Mouse (Mus musculus) stomach, embryonic 15.5 days (tissue): ENCODE results near the gene Foxq1. TPM values are rescaled to one million over a fixed set of nuclear protein-coding genes. Genes with fewer than 3 reads are reported as not detected.
A peak's percentile ranks its signal among the peaks of the same experiment; 100 is the strongest.

ENCODE experiments used
- ATAC-seq: fragments of 200-750 bp; cut with Nextera tagmentation; 2 replicates; pipeline ENCODE4 v1.8.0; 2017; ENCODE audit warnings: low read depth, moderate number of reproducible peaks, moderate TSS enrichment; ENCODE audit not compliant: insufficient read depth, low FRiP score
- H3K27ac ChIP-seq: fragments of 300-500 bp; sonication (generic); 2 replicates; pipeline ENCODE4 v1.5.1; 2015; ENCODE audit warnings: mild to moderate bottlenecking, inconsistent platforms
- H3K27me3 ChIP-seq: fragments of 300-500 bp; sonication (generic); replicated peaks from 2 replicates; pipeline ENCODE4 v1.6.1; 2015; ENCODE audit warnings: inconsistent platforms
- H3K36me3 ChIP-seq: fragments of 300-500 bp; sonication (generic); 2 replicates; pipeline ENCODE4 v1.6.1; 2015; ENCODE audit warnings: inconsistent platforms
- H3K4me1 ChIP-seq: fragments of 300-500 bp; sonication (generic); 2 replicates; pipeline ENCODE4 v1.6.1; 2015; ENCODE audit warnings: inconsistent platforms
- H3K4me2 ChIP-seq: fragments of 300-500 bp; sonication (generic); 2 replicates; pipeline ENCODE4 v1.6.1; 2015; ENCODE audit warnings: mild to moderate bottlenecking, inconsistent platforms
- H3K4me3 ChIP-seq: fragments of 300-500 bp; sonication (generic); replicated peaks from 2 replicates; pipeline ENCODE4 v1.5.1; 2015; ENCODE audit warnings: inconsistent platforms
- H3K9ac ChIP-seq: fragments of 300-500 bp; sonication (generic); 2 replicates; pipeline ENCODE4 v1.6.1; 2015; ENCODE audit warnings: inconsistent platforms
- H3K9me3 ChIP-seq: fragments of 300-500 bp; sonication (generic); 2 replicates; pipeline ENCODE4 v1.6.1; 2016; ENCODE audit warnings: inconsistent platforms
- WGBS: fragments of 180-500 bp; shearing (Covaris S2); methylation state at CpG from one replicate; pipeline ENCODE4 v1.1.7; 2015; 5-methylcytosine and 5-hydroxymethylcytosine counted together
- polyA plus RNA-seq: library from polyadenylated mRNA; unstranded; fragments of >200 nt; fragmentation: Nextera tagmentation; extraction: Ambion mirVana; gene quantifications from 2 replicates; pipeline ENCODE4 v1.2.1, GENCODE M21; 2015

Foxq1 gene
- polyA plus RNA-seq, 1 experiment from 2014 or later, result 16.7 TPM

DNA sequence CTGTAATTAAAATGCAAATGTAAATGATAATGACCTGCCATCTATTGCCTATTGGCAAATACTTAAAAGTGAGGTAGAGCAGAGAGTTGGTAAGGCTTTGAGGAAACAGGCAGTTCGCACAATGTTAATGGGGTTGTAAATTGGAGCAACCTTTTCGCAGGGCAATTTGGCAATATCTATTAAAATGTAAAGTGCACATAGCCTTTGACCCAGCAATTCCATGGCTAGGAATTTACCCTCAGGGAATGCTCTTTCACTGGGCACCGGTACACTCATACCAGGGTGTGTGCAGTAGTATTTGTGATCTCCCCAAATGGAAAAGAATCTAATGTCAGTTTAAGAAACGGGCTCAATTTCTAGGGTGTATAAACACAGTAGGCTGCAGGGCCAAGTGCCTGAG is 20.8 kb downstream of the Foxq1 start:
- Histone ChIP-seq H3K9ac (no peak overlapping the region), H3K4me3 (no peak overlapping the region), H3K27ac (no peak overlapping the region), H3K4me2 (no peak overlapping the region), H3K9me3 (no peaks in the 10 kb centered on the region), H3K27me3 (no peaks in the 10 kb centered on the region), H3K4me1 (no peaks in the 10 kb centered on the region), H3K36me3 (no peaks in the 10 kb centered on the region)
- 71% methylated on average over 4 of the region's 4 CpGs for WGBS
- no peak for ATAC-seq

DNA sequence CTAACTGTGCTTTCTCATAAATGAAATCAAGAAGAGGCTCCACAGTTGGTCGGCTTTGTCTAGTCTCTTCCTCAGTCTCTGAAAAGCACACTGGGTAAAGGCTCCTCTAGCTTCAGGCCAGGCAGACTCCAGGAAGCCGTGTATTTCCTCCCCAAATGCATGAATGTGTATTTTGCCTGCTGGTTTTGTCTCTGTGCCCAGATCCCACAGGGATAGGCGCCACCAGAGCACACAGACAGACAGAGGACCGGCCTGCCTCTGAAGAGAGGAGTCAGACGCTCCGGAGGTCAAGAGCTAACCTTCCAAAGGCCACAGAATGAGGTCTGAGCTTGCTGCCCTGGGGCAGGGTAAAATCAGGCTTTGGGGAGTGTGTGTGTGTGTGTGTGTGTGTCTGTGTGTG is 21.6 kb downstream of the Foxq1 start:
- no peak; the same call in 1 of the 2 replicates for ATAC-seq
- 41% methylated on average over 6 of the region's 6 CpGs for WGBS
- no peak overlapping the region for H3K4me2 ChIP-seq
- H3K4me3 ChIP-seq, result no peak overlapping the region
- H3K9ac ChIP-seq, result no peak overlapping the region
- H3K4me1 ChIP-seq, result no peaks in the 10 kb centered on the region
- no peaks in the 10 kb centered on the region for H3K36me3 ChIP-seq
- H3K27me3 ChIP-seq, result no peaks in the 10 kb centered on the region
- no peaks in the 10 kb centered on the region for H3K9me3 ChIP-seq
- no peak overlapping the region for H3K27ac ChIP-seq

DNA sequence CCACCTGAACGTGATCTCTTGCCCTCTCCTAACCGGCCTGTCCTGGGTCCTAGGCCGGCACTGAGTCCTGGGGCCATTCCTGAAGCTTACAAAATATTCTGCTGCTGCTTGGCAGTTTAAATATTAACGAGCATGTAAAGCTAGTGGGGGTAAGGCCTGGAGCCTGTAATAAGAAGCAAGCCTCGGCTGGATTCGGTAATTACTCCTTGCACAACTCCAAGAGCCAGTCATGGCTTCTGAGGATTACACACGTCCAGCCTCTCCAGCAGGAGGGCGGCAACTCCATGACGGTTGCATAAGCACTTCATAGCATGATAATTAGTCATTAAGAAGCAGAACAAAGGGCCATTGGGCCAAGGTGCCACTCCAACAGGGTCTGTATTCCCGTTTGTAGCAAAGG is 22.5 kb downstream of the Foxq1 start:
- ATAC-seq, result peak; percentile 53
- 57% methylated on average over 10 of the region's 10 CpGs for WGBS
- no peak overlapping the region for H3K4me3 ChIP-seq
- no peaks in the 10 kb centered on the region for H3K4me1 ChIP-seq
- no peaks in the 10 kb centered on the region for H3K27me3 ChIP-seq
- no peaks in the 10 kb centered on the region for H3K9me3 ChIP-seq
- no peak overlapping the region for H3K4me2 ChIP-seq
- H3K9ac ChIP-seq, result no peak overlapping the region
- H3K36me3 ChIP-seq, result no peaks in the 10 kb centered on the region
- peak overlapping the region; percentile 38; the same call in 1 of the 2 replicates for H3K27ac ChIP-seq

DNA sequence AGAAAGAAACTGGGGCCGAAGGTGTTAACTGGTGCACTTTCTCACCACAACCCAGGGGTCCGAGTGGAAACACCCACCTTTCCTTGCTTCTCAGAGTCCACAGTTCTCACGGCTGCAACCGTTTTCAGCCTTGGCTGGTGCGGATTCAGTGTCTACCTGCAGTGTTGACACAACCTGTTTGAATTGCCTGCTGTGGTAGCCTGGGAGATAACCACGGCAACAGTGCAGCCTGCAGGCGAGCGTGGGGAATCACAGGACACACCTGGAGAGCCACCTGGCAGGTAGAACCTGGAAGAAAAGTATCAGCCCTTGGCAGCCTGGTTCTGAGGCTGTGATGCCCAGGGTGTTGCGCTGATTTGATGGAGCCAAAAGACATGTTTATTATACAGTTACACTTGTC is 23.9 kb downstream of the Foxq1 start:
- Histone ChIP-seq H3K4me1 (no peaks in the 10 kb centered on the region), H3K9me3 (no peaks in the 10 kb centered on the region), H3K9ac (no peak overlapping the region), H3K4me3 (no peak overlapping the region), H3K27me3 (no peaks in the 10 kb centered on the region), H3K27ac (no peak overlapping the region), H3K36me3 (no peaks in the 10 kb centered on the region), H3K4me2 (no peak overlapping the region)
- peak; percentile 72; the same call in 1 of the 2 replicates for ATAC-seq
- WGBS, result 56% methylated on average over 9 of the region's 9 CpGs

DNA sequence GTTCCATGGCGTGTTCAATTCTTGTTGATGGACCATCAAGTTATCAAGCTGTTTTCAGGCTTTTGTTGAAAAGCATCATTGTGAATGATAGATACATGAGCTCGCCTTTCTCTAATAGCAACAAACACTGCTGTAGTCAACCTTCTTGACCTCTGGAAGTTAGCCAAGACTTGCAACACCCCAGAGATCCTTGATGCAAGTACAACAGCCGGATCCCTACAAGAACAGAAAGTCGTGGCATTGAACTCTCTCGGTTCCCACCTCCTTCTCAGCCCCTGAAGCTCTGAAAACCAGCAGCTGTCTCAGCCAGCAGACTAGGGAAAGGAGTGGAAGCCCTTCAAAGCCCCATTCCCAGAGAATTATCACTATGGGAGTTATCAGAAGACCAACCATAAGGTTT is 31.4 kb downstream of the Foxq1 start:
- no peaks in the 10 kb centered on the region for H3K4me1 ChIP-seq

DNA sequence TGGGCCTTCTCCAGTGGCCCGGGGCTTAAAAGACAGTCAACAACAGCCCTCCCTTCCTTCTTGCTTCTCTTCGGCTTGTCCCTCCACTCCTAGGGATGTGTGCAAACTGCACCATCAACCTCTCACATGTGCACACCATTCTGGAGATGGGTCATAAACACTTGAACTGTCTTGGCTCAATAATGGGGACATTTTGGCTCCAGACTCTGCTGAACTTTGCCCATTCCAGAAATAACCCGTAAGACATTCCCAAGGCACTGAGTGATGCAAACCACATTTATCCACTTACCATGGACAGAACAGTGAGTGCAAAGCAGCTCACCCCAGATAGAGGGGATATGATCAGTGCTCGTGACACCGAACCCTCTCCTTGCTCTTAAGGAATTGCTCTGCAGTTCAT is 43.6 kb downstream of the Foxq1 start:
- Histone ChIP-seq H3K27me3 (no peaks in the 10 kb centered on the region), H3K4me1 (no peaks in the 10 kb centered on the region), H3K27ac (no peak overlapping the region), H3K9ac (no peak overlapping the region), H3K4me2 (no peak overlapping the region), H3K9me3 (no peaks in the 10 kb centered on the region), H3K4me3 (no peak overlapping the region), H3K36me3 (no peaks in the 10 kb centered on the region)
- WGBS, result 73% methylated on average over 5 of the region's 5 CpGs
- no peak for ATAC-seq

More for the DNA sequence above, 31.4 kb downstream of the Foxq1 start:
- no peak for ATAC-seq
- WGBS, result 56% methylated on average over 5 of the region's 5 CpGs
- no peak overlapping the region for H3K4me3 ChIP-seq
- H3K27me3 ChIP-seq, result no peaks in the 10 kb centered on the region
- H3K27ac ChIP-seq, result no peak overlapping the region
- no peaks in the 10 kb centered on the region for H3K36me3 ChIP-seq
- H3K9ac ChIP-seq, result no peak overlapping the region
- H3K4me2 ChIP-seq, result no peak overlapping the region
- H3K9me3 ChIP-seq, result no peaks in the 10 kb centered on the region

DNA sequence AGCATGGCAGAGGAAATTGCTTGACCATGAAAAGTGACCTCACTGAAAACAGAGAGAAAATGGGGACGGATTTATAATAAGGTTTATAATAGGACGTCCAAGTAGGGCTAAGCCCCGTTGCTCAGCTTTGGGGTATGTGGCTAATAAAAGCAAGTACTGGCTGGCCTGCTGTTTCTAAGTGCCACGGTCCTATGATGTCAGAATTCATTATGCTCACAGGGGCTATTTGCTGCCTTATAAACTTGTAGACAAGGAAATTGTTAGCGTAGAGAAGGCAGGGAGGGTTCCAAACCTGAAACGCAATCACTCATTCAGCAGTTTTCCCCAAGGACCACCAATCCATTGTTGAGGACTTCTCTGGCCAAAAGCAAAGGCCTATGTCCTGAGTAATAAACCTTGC is 48.0 kb downstream of the Foxq1 start:
- 81% methylated on average over 6 of the region's 6 CpGs for WGBS
- H3K4me1 ChIP-seq, result no peaks in the 10 kb centered on the region
- no peaks in the 10 kb centered on the region for H3K36me3 ChIP-seq
- H3K27me3 ChIP-seq, result no peaks in the 10 kb centered on the region
- H3K4me3 ChIP-seq, result no peak overlapping the region
- no peaks in the 10 kb centered on the region for H3K9me3 ChIP-seq
- no peak overlapping the region for H3K4me2 ChIP-seq
- ATAC-seq, result no peak
- no peak overlapping the region for H3K9ac ChIP-seq
- H3K27ac ChIP-seq, result no peak overlapping the region

Other genes starting within 250 kb of the Foxq1 start
- gene A530084C06Rik, start 3.2 kb downstream of the Foxq1 start, polyA plus RNA-seq, result not detected in 2 replicates
- 17.5 and 19.0 TPM in 2 replicates for gene Foxf2, start 69.7 kb downstream of the Foxq1 start, polyA plus RNA-seq